Mouse (Mus musculus): ENCODE measurements at regions not wholly inside any gene's neighbourhood (a gene's known extent, or its start where the extent isn't known, plus 50 kb on each side); places are given as distances from the start of the nearest gene placed in this dataset.

DNA sequence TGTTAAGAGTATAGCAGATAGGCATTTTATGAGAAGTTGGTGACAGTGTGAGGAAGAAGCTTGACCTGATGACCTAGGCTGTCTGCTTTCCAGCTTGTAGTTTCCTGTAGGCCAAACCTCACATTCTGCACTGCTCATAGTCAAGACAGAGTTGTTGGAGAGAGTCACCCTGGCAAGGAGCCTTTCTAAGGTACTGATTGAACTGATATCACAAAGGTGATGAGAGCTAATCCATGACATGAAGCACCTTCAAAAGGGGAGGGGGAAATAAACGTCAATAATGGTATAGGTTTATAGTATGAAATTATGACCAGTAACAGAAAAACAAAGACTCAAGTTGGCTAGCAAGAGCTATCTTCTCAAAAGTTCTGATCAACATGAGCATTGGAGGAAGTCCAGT lies 293.3 kb downstream of the Ets1 start:
- ATAC-seq (ENCODE audit: low FRiP score, low TSS enrichment) (no peak), DNase-seq (ENCODE audit: low spot score) (no peak)
- Histone ChIP-seq H3K27me3 (ENCODE audit: control insufficient read depth, insufficient read depth, low read length) (no peaks in the 10 kb centered on the region), H3K9ac (ENCODE audit: low read length) (no peak overlapping the region), H3K4me3 (ENCODE audit: low read depth, low read length) (no peak overlapping the region), H3K4me1 (replicated peaks; ENCODE audit: control insufficient read depth, insufficient read depth) (no peaks in the 10 kb centered on the region), H3K4me2 (replicated peaks; ENCODE audit: low read depth) (no peak overlapping the region), H3K36me3 (ENCODE audit: control insufficient read depth, insufficient read depth, low read length) (no peaks in the 10 kb centered on the region), H3K9me3 (ENCODE audit: control insufficient read depth, low read length) (no peaks in the 10 kb centered on the region), H3K27ac (replicated peaks) (no peak overlapping the region)
- TF ChIP-seq CTCF (IDR thresholded peaks at IDR 0.05; ENCODE audit: low read depth) = no peak
- 81% methylated on average over 1 of the region's 1 CpGs for WGBS

DNA sequence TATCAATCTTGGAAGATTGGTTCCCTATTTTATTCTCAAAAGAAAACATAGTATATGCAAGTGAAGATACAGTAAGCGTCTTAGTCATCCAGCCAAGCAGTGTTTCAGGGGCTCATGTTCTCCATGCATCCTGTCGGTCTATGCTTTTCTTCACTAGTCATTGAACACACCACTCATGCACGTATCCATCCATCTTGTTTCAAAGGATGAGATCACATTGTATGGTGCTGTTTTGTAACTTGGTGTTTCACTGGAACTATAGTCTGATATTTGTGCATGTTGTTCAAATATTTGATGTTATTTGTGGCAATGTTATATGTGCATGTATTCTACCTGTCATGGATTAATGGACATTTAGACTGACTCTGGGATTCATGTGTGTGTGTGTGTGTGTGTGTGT lies 293.8 kb downstream of the Ets1 start:
- H3K9me3 ChIP-seq (ENCODE audit: control insufficient read depth, low read length) = no peaks in the 10 kb centered on the region
- no peaks in the 10 kb centered on the region for H3K36me3 ChIP-seq (ENCODE audit: control insufficient read depth, insufficient read depth, low read length)
- H3K4me2 ChIP-seq (replicated peaks; ENCODE audit: low read depth) = no peak overlapping the region
- DNase-seq (ENCODE audit: low spot score) = no peak
- WGBS = 95% methylated on average over 3 of the region's 3 CpGs
- no peak overlapping the region for H3K4me3 ChIP-seq (ENCODE audit: low read depth, low read length)
- no peak overlapping the region for H3K9ac ChIP-seq (ENCODE audit: low read length)
- no peak for TF ChIP-seq EP300 (optimal IDR thresholded peaks at IDR 0.05)
- no peak for TF ChIP-seq CTCF (IDR thresholded peaks at IDR 0.05; ENCODE audit: low read depth)
- no peaks in the 10 kb centered on the region for H3K27me3 ChIP-seq (ENCODE audit: control insufficient read depth, insufficient read depth, low read length)
- no peak overlapping the region for H3K27ac ChIP-seq (replicated peaks)
- H3K4me1 ChIP-seq (replicated peaks; ENCODE audit: control insufficient read depth, insufficient read depth) = no peaks in the 10 kb centered on the region
- no peak for ATAC-seq (ENCODE audit: low FRiP score, low TSS enrichment)

DNA sequence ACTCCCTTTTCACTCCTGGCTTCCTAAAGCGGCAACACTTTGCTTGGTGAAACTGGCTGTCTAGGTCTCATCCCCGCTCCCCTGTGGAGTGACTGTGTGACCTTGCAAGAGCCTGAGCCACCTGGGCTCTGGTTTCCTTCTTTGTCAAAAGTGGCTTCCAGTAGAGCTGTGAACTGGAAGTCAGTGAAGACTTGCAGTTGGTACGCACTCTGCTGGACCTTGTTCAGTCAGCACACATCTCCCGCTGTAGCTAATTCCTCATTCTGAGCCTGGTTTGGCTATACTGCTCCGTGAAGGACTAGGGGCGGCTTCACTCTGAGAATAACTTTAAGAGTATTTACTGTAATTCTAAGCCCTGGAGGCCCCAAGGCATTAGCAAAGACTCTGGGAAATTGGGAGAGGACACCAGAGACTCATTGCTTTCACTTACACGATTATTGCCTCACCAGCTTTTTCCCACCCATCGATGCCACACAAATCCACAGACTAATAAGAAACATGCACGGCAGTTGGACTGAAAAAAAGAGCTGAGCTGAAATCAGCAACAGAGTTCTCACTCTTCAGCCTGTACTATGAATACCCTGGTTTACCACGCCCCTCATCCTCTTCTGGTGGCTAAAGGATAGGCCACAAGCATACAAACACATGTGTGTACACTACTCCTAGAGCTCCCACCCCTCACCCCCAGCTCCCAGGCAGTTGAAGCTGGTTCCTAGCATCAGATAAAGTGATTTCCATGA lies 295.4 kb downstream of the Ets1 start:
- ATAC-seq (ENCODE audit: low FRiP score, low TSS enrichment) (no peak), DNase-seq (ENCODE audit: low spot score) (no peak)
- 52% methylated on average over 10 of the region's 10 CpGs for WGBS
- no peak for TF ChIP-seq EP300 (optimal IDR thresholded peaks at IDR 0.05)
- TF ChIP-seq CTCF (IDR thresholded peaks at IDR 0.05; ENCODE audit: low read depth) = peak; percentile 19; the same call in 1 of the 2 replicates
- Histone ChIP-seq H3K4me1 (replicated peaks; ENCODE audit: control insufficient read depth, insufficient read depth) (no peaks in the 10 kb centered on the region), H3K4me2 (replicated peaks; ENCODE audit: low read depth) (no peak overlapping the region; the same call in 1 of the 2 replicates), H3K36me3 (ENCODE audit: control insufficient read depth, insufficient read depth, low read length) (no peaks in the 10 kb centered on the region), H3K9ac (ENCODE audit: low read length) (no peak overlapping the region), H3K27me3 (ENCODE audit: control insufficient read depth, insufficient read depth, low read length) (no peaks in the 10 kb centered on the region), H3K4me3 (ENCODE audit: low read depth, low read length) (no peak overlapping the region), H3K27ac (replicated peaks) (no peak overlapping the region), H3K9me3 (ENCODE audit: control insufficient read depth, low read length) (no peaks in the 10 kb centered on the region)

DNA sequence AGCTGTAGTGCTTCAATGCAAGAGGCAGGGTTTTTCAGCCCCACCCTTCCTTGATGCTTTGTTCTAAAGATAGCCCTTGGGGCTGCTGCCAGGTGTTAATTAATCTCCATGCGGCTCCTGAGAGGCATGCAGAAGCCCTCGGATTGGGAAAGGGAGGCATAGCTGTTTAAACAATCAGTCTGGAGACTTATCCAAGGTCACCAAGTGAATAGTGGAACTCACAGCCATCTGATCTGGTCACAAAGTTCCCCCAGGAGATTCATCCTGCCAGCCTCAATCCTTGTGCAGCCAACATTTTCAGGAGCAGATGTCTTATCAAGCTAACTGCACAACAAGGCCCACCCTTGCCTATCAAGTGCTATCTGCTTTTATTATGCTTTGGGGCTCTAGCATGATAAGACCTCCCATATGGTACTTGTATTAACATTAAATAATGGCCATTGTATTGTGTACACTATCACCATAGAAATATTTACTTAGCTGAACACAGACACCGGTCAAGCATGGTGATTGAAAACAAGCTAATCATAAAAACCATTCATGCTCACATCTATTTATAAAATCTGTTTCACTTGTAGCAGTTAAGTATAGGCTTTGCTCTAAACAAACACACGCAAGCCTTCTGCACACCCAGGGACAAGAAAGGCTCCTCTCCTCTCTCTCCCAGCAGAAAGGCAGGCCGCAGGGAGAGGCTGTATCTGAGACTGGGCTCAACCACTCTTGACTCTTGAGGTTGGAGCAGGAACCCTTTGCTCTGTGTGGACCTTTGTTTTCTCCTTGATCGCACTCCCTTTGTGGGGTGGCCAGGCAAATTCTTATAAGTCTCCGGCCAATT lies 297.4 kb downstream of the Ets1 start:
- H3K27ac ChIP-seq (replicated peaks) = no peak overlapping the region
- H3K9me3 ChIP-seq (ENCODE audit: control insufficient read depth, low read length) = no peaks in the 10 kb centered on the region
- 40% methylated on average over 7 of the region's 7 CpGs for WGBS
- ATAC-seq (ENCODE audit: low FRiP score, low TSS enrichment) = no peak
- H3K9ac ChIP-seq (ENCODE audit: low read length) = no peak overlapping the region
- H3K4me1 ChIP-seq (replicated peaks; ENCODE audit: control insufficient read depth, insufficient read depth) = no peaks in the 10 kb centered on the region
- no peaks in the 10 kb centered on the region for H3K36me3 ChIP-seq (ENCODE audit: control insufficient read depth, insufficient read depth, low read length)
- peak; percentile 32 for DNase-seq (ENCODE audit: low spot score)
- no peak overlapping the region for H3K4me2 ChIP-seq (replicated peaks; ENCODE audit: low read depth)
- TF ChIP-seq EP300 (optimal IDR thresholded peaks at IDR 0.05) (no peak), CTCF (IDR thresholded peaks at IDR 0.05; ENCODE audit: low read depth) (no peak)
- H3K27me3 ChIP-seq (ENCODE audit: control insufficient read depth, insufficient read depth, low read length) = no peaks in the 10 kb centered on the region
- H3K4me3 ChIP-seq (ENCODE audit: low read depth, low read length) = no peak overlapping the region

DNA sequence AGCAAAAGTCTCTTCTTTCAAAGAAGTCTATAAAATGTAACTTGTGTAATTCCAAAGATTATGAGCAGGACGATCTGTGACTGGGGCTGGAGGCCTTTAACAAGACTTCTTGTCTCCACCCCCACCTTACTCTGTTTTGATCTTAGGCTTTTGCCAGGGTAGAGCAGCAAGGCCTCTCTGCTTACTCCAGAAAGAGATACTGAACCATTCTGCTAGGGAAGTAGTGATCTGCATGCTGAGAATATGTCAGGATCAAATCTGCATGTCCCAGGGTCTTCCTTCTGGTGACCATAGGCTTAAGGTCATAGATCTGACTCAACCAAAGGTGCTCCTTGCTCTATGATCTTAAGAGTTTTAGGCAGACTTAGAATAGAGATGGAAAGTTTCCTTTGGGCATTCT lies 298.4 kb downstream of the Ets1 start:
- Histone ChIP-seq H3K36me3 (ENCODE audit: control insufficient read depth, insufficient read depth, low read length) (no peaks in the 10 kb centered on the region), H3K27ac (replicated peaks) (no peak overlapping the region), H3K4me1 (replicated peaks; ENCODE audit: control insufficient read depth, insufficient read depth) (no peaks in the 10 kb centered on the region), H3K9me3 (ENCODE audit: control insufficient read depth, low read length) (no peaks in the 10 kb centered on the region), H3K9ac (ENCODE audit: low read length) (no peak overlapping the region), H3K4me2 (replicated peaks; ENCODE audit: low read depth) (no peak overlapping the region), H3K4me3 (ENCODE audit: low read depth, low read length) (no peak overlapping the region), H3K27me3 (ENCODE audit: control insufficient read depth, insufficient read depth, low read length) (no peaks in the 10 kb centered on the region)
- no peak for DNase-seq (ENCODE audit: low spot score)
- TF ChIP-seq CTCF (IDR thresholded peaks at IDR 0.05; ENCODE audit: low read depth) = no peak
- TF ChIP-seq EP300 (optimal IDR thresholded peaks at IDR 0.05) = no peak
- WGBS = 75% methylated on average over 1 of the region's 1 CpGs
- ATAC-seq (ENCODE audit: low FRiP score, low TSS enrichment) = no peak

DNA sequence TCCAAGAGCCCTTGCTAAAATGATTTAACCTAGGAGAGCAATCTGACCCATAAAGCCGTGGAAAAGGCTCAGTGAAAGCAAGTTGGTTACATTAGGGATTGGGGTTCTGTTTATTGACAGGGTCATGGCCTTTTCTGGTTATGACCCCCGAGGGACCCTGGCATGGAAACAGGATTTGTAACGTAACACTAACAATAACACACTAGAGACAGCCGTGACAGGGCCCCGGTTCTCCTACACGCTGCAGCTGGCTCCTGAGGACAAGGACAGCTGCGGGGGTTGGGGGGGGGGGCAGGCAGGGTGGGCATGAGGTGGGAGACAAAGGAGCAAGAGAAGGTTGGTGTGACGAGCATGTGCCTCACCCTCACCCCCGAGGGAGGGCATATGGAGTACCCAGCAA lies 300.4 kb downstream of the Ets1 start:
- Histone ChIP-seq H3K4me2 (replicated peaks; ENCODE audit: low read depth) (no peak overlapping the region), H3K27me3 (ENCODE audit: control insufficient read depth, insufficient read depth, low read length) (no peaks in the 10 kb centered on the region), H3K27ac (replicated peaks) (no peak overlapping the region), H3K4me1 (replicated peaks; ENCODE audit: control insufficient read depth, insufficient read depth) (0 out of 2 replicates have a peak, but pooled peaks cover 2% of the 10 kb centered on the region), H3K9ac (ENCODE audit: low read length) (no peak overlapping the region), H3K36me3 (ENCODE audit: control insufficient read depth, insufficient read depth, low read length) (no peaks in the 10 kb centered on the region), H3K9me3 (ENCODE audit: control insufficient read depth, low read length) (no peaks in the 10 kb centered on the region), H3K4me3 (ENCODE audit: low read depth, low read length) (no peak overlapping the region)
- no peak for ATAC-seq (ENCODE audit: low FRiP score, low TSS enrichment)
- WGBS = 51% methylated on average over 9 of the region's 9 CpGs
- TF ChIP-seq EP300 (optimal IDR thresholded peaks at IDR 0.05) (no peak), CTCF (IDR thresholded peaks at IDR 0.05; ENCODE audit: low read depth) (no peak)
- no peak for DNase-seq (ENCODE audit: low spot score)

All from stomach, postnatal 0 days (tissue).